Mouse (Mus musculus) small intestine, adult 2 months (tissue): Measurements from ENCODE around the gene Kera.

Experiments
- CTCF ChIP-seq: fragments of 200-500 bp; IDR thresholded peaks from 2 replicates; pipeline ENCODE4 v1.5.1; 2012; ENCODE audit warnings: low read depth, mild to moderate bottlenecking, control low read depth, inconsistent platforms, low read length, moderate library complexity, mixed read lengths; ENCODE audit not compliant: insufficient replicate concordance, insufficient read length; ENCODE audit errors: extremely low read depth
- POLR2A ChIP-seq: fragments of 200-500 bp; IDR thresholded peaks from 2 replicates; pipeline ENCODE4 v1.6.1; 2012; ENCODE audit warnings: low read depth, mild to moderate bottlenecking, control low read depth, inconsistent platforms, low read length, moderate library complexity

DNA sequence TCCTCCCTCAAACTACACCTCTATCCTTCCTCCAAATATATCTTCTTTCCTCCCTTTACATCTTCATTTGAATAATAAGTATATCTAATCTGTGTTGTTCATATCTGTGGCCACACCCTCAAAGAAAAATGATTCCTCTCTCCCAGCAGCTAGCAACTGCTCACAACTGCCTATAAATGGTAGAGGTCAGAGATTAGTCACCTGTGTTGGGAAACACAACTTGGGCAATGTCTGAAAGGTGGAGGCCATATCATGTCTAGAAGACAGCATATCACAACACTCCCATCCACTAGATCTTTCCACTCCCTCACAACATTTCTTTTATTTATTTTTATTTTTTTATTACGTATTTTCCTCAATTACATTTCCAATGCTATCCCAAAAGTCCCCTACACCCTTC, 52.8 kb downstream of the Kera start:
- TF ChIP-seq CTCF (no peak), POLR2A (no peak)
